Mouse (Mus musculus) yolk sac, embryonic 10.5 days (tissue): ENCODE measurements around the gene Zfp324.

Experiments used
- DNase-seq: peaks from one replicate; pipeline ENCODE4 v3.0.0-alpha.2; 2017; ENCODE audit warnings: low spot score

Gene Zfp324

DNA sequence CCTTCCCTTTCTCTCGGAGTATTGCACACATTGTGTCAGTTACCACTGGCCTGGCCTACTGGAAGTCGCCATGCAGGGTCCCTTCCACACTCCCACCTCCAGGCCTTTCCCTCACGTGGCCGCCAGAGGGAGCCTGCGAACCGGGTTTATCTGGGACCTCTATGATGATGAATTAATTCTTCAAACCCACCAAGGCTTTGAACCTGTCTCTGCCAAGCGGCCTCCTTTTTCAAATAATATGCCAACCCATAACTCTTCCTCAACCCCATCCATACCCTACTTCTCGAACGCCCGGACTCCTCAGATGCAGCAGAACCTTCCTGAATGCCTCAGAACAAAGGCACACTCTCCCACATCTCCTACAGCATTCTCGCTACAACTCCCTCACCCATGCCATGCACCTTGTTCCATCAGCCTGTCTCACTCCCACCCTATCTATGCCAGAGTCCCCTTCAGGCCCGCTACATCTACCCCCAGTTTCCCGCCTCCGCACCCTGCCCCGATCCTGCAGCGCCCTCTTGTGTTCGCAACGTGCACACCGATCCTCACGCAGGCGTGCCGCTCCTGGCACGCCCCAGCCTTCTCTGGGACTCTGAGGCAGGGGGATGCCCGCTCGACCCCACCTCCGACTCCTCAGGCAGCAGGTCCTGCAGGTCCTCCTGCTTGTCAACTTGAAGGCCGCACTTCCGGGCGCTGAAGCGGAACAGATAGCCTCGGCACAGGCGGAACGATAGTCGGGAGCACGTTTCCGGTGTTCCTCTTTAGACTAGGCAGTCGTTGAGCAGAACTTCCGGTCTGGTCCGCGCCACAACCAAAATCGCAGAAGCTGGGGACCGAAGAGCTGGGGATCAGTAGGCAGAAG is 43.7 kb downstream of the Zfp324 start:
- DNase-seq, result peak; percentile 96

DNA sequence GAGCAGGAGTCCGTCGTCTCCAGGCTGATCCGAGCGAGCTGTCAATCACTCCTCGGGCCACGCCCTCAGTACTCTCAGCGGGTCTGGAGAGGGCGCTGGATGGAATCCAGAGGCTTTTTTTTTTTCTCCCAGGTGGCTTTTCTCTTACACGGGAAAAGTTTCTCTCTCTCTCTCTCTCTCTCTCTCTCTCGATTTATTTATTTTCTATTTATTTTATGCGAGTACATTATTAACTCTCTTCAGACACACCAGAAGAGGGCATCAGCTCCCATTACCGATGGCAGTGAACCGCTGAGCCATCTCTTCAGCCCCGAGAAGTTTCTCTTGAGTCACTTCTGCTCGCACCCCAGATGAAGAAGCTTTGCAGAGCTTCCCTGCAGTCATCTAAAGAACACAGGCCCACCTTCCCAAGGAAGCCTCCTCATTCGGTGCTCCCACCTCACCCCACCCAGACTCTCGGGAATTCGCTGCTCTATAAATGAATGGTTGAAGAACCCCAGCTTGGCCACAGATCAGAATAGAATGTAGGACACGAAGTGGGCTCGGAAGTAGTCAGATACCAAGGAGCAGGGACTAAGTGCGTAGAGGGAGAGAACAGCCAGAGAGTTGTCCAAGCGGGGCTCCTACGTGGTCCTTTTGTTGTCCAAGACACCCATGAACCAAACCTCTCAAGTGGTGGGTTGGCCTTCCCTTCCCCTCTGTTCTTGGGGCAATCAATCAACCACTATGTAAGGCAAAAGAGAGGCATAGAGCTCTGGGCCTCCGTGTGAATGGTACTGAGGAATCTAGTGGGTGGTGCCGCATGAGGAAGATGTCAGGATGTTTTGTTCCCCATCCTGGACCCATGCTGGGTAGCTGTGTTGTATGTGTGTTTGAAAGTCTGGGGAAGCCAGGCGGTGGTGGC is 44.6 kb downstream of the Zfp324 start, which contains the start of gene Zbtb45:
Gene Zbtb45 (minus strand): TSS at position 30 of the 904 bp plus-strand sequence.
- peak; percentile 31 for DNase-seq

DNA sequence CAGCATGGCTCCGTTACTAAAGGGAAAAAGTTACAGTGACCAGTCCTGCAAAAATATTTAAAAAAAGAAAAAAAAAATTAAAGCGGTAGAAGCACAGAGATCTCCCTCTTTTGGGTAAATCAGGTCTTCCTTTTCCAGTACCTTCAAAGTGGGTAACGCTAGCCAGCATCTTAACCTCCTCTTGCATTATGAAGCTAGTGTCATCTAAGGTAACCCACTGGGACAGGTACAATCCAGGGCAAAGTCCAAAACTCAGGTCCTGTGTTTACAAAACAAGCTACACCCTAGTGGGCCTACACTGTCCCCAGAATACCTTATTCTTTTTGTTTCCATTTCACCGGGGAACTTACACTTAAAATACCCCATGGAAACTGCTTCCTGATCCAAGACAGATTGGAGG is 48.0 kb downstream of the Zfp324 start:
- DNase-seq, result no peak

DNA sequence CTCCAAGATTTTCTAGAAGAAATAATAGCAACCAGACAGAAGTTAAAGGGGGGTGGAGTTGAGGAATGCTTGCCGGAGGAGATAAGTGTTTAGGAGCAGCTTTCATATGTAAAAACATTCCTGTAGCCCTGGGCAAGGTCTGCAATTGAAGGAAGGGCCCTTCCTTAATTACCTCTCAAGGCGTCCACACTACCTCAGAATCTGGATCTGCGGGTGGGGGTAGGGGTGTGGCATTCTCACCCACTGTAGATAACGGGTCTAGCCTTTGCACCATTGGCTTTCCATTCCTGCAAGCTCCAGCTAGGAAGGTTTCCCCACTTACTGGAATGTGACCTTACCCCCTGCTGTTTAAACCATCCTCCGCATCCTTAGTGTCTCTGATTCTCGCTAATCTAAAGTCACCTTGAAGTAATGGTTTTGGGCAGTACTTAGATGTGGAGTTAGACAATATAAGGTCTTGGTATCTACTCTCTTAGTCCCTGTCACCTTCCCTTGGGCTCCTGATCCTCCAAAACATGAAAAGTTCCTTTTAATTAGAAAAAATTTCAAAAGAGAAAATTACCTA is 48.7 kb downstream of the Zfp324 start:
- no peak for DNase-seq

DNA sequence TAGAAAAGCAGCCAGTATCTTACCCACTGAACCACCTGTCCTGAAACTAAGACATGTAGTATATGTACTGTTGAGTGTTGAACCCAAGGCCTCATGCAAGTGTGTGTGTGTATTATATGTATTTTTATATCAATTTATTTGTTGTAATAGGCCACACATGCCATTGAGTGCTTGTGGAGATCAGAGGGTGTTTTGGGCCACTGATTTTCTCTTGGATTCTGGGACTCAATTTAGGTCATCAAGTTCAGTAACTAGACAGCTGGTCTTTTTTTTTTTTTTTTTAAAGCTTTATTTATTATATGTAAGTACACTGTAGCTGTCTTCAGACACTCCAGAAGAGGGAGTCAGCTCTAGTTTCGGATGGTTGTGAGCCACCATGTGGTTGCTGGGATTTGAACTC is 49.6 kb downstream of the Zfp324 start:
- DNase-seq, result no peak

DNA sequence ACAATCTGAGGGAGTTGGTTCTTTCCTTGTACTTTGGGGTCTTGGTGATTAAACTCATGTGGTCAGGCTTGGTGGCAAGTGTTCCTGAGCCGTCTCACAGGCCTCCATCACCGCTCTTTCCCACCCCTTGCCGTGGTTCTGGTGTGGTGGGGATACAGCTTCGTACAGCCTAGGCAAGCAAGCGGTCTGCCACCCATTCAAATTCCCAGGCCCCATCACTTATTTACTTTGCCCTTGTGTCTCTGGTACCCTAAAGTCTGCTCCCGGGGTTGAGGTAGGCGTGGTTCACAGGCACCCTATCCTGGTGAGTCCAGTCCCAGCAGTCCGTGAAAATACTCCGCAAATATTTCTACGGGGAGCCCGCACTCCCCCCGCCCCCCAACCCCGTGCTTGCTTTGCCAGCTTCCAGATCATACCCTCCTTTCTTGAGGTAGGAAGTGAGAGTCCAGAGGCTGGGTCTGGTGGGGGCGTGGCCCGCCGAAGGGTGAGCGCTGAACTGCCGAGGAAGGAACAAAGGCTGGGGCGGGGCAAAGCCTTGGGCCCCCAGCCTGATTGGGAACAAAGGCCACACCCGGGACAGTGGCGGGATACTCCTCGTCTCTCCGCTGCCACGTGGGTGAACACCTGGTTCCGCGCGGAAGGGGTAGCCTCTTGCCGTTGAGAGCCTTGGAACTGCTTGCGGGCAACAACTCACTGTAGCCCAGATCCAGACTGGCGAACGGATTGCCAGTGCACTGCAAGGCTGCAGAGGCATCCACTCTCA is 57.3 kb downstream of the Zfp324 start:
- DNase-seq, result peak; percentile 86
